17 mouse cellular contexts compared by ENCODE assay signal in the genomic region with DNA sequence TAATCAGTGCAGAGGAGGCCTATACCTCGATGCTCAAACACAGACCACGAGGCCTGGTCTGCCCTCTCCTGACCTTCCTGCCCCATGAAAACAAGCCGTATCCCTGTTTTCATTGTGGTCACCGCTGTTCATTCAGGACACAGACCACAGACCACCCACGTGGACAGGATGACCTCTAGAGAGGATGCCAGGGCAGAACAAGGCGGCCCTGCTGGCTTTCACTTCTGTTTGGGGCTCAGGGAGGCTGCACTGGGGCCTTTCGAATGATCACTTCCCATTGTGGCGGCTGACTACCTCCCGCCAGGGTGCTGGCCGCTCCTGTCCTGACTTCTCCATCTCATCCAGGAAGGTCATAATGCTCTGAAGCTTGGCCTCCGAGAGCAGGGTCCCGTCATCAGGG. TPM values are rescaled to one million over a fixed set of nuclear protein-coding genes. Genes with fewer than 3 reads are reported as not detected.
DNase-seq lines count a peak whose midpoint lies in the region; ATAC-seq and TF ChIP-seq lines count a peak whose summit lies in the region.
"Had no signal": no experiment of that assay in that cellular context is flagged by ENCODE, and none has a peak within 500 bp of the region (broad histone marks: within the 10 kb centered on the region; RNA-seq: fewer than 3 reads in every experiment).

No protein-coding gene starts in this region.

- 75% methylated on average over 12 of the region's 12 CpGs for WGBS in liver, postnatal 0 days (ENCODE audit: insufficient replicate concordance)
- WGBS in kidney, embryonic 15.5 days = 46% methylated on average over 12 of the region's 12 CpGs

- peak; percentile 47 for DNase-seq in adrenal gland, postnatal 10 days
- no peak for DNase-seq in adrenal gland, adult 18-20 months (ENCODE audit: low spot score in 2 of 2)
- no peak for DNase-seq in liver, postnatal 0 days
- DNase-seq in liver = no peak
- peak; percentile 64 for DNase-seq in embryo, embryonic 10.5 days (ENCODE audit: low spot score)
- peak; percentile 34 to 51 for DNase-seq in monocyte, adult 2 months (ENCODE audit: low read depth in 1 of 2, low spot score in 2 of 2)
- no peak for DNase-seq in cerebellum, postnatal 36 days
- DNase-seq: cerebellum, adult 8-10 months; gastrocnemius, postnatal 10 days; heart, postnatal 14 days; left cerebral cortex, postnatal 4 days; lung, postnatal 36 days; midbrain, embryonic 14.5 days had no signal

- H3K4me3 ChIP-seq in liver, postnatal 0 days (ENCODE audit: low read depth, low read length) = no peak overlapping the region
- no peak overlapping the region for H3K4me3 ChIP-seq in kidney, embryonic 15.5 days (replicated peaks)

- H3K9me3 ChIP-seq in liver, postnatal 0 days (ENCODE audit: low read length) = no peaks in the 10 kb centered on the region
- no peaks in the 10 kb centered on the region for H3K9me3 ChIP-seq in kidney, embryonic 15.5 days (replicated peaks)

- H3K4me1 ChIP-seq in liver, postnatal 0 days (ENCODE audit: insufficient read depth) = no peaks in the 10 kb centered on the region
- peaks cover 24% of the 10 kb centered on the region for H3K4me1 ChIP-seq in kidney, embryonic 15.5 days

- H3K27me3 ChIP-seq in liver, postnatal 0 days (ENCODE audit: insufficient read depth, low read length) = no peaks in the 10 kb centered on the region
- no peaks in the 10 kb centered on the region for H3K27me3 ChIP-seq in kidney, embryonic 15.5 days

- no peak overlapping the region for H3K9ac ChIP-seq in liver, postnatal 0 days (replicated peaks)
- H3K9ac ChIP-seq in kidney, embryonic 15.5 days = no peak overlapping the region
- H3K9ac ChIP-seq: liver, embryonic 14.5 days had no signal

- ATAC-seq in liver, postnatal 0 days = peak; percentile 34
- no peak for ATAC-seq in kidney, embryonic 15.5 days (replicated peaks; ENCODE audit: low FRiP score)
- ATAC-seq: activated CD4-positive, CD25-positive, alpha-beta regulatory T cell, adult 4 months had no signal

- no peak for TF ChIP-seq CTCF in liver, postnatal 0 days (IDR thresholded peaks at IDR 0.05; ENCODE audit: low read depth)

- H3K36me3 ChIP-seq in liver, postnatal 0 days (replicated peaks; ENCODE audit: insufficient read depth, low read length) = peaks cover 7% of the 10 kb centered on the region; the same call in 1 of the 2 replicates
- peaks cover 87% of the 10 kb centered on the region for H3K36me3 ChIP-seq in kidney, embryonic 15.5 days

- no peak for TF ChIP-seq EP300 in liver, postnatal 0 days (IDR thresholded peaks at IDR 0.05; ENCODE audit: low read depth)

- no peak overlapping the region for H3K4me2 ChIP-seq in liver, postnatal 0 days (ENCODE audit: low read depth, low read length)
- H3K4me2 ChIP-seq in kidney, embryonic 15.5 days = no peak overlapping the region

- no peak overlapping the region for H3K27ac ChIP-seq in liver, postnatal 0 days (ENCODE audit: low read depth)
- H3K27ac ChIP-seq in kidney, embryonic 15.5 days = no peak overlapping the region
- H3K27ac ChIP-seq: kidney, postnatal 0 days; liver, embryonic 14.5 days had no signal

RNA-seq across cellular contexts. Expression of a gene that starts 15.6 kb away (rescaled TPM):
- 10 to 100 TPM; 52.2 to 87.4 TPM for total RNA-seq in adrenal gland, postnatal 10 days (2021)
- total RNA-seq in adrenal gland, adult 18-20 months (2021) = 10 to 100 TPM; 11.7 to 90.0 TPM
- polyA plus RNA-seq in liver, postnatal 0 days (2015; fragmentation: Nextera tagmentation; extraction: Ambion mirVana) = 3.1 and 3.9 TPM in 2 replicates
- 23.7 and 27.7 TPM in 2 replicates for polyA plus RNA-seq in kidney, embryonic 15.5 days (2015; fragmentation: Nextera tagmentation; extraction: Ambion mirVana)

RNA-seq across cellular contexts. Expression of a gene that starts 24.1 kb away (rescaled TPM):
- total RNA-seq in adrenal gland, postnatal 10 days (2021) = 10 to 100 TPM; 16.3 to 23.5 TPM
- total RNA-seq in adrenal gland, adult 18-20 months (2021) = 10 to 100 TPM; 10.3 to 22.0 TPM
- 0.72 and 0.89 TPM in 2 replicates for polyA plus RNA-seq in liver, postnatal 0 days (2015; fragmentation: Nextera tagmentation; extraction: Ambion mirVana)
- polyA plus RNA-seq in kidney, embryonic 15.5 days (2015; fragmentation: Nextera tagmentation; extraction: Ambion mirVana) = 2.4 and 3.2 TPM in 2 replicates
- polyA plus RNA-seq: activated CD4-positive, CD25-positive, alpha-beta regulatory T cell, adult 4 months had no signal

RNA-seq across cellular contexts. Expression of a gene that starts 27.5 kb away (rescaled TPM):
- 10 to 100 TPM in 1 of 2 experiments, 1 to 10 TPM in 1; 9.0 to 13.2 TPM for total RNA-seq in adrenal gland, postnatal 10 days (2021)
- total RNA-seq in adrenal gland, adult 18-20 months (2021) = 10 to 100 TPM; 12.3 to 15.4 TPM
- polyA plus RNA-seq in liver, postnatal 0 days (2015; fragmentation: Nextera tagmentation; extraction: Ambion mirVana) = 3.8 and 4.2 TPM in 2 replicates
- 19.5 and 22.4 TPM in 2 replicates for polyA plus RNA-seq in kidney, embryonic 15.5 days (2015; fragmentation: Nextera tagmentation; extraction: Ambion mirVana)

RNA-seq across cellular contexts. Expression of a gene that starts 27.7 kb away (rescaled TPM):
- 10 to 100 TPM; 53.1 to 53.9 TPM for total RNA-seq in adrenal gland, postnatal 10 days (2021)
- 10 to 100 TPM; 54.9 to 62.9 TPM for total RNA-seq in adrenal gland, adult 18-20 months (2021)
- polyA plus RNA-seq in liver, postnatal 0 days (2015; fragmentation: Nextera tagmentation; extraction: Ambion mirVana) = 63.4 and 65.4 TPM in 2 replicates
- 83.0 and 90.1 TPM in 2 replicates for polyA plus RNA-seq in kidney, embryonic 15.5 days (2015; fragmentation: Nextera tagmentation; extraction: Ambion mirVana)

Comparison
In these comparisons a context has a peak if more than half of its experiments do, and no peak if none do; other contexts are left out.
1. DNase-seq: peak in adrenal gland, postnatal 10 days (single experiment), embryo, embryonic 10.5 days (single experiment) and monocyte, adult 2 months (2 of 2); none in adrenal gland, adult 18-20 months (0 of 2), liver, postnatal 0 days (single experiment), liver (single experiment) and cerebellum, postnatal 36 days (0 of 2).